Comparison of ENCODE assay signal across 8 mouse cellular contexts in genomic region chr1:135688686-135689085, GRCm38 (mm10). TPM values are rescaled to one million over a fixed set of nuclear protein-coding genes. Genes with fewer than 3 reads are reported as not detected.
DNase-seq lines count a peak whose midpoint lies in the region; ATAC-seq and TF ChIP-seq lines count a peak whose summit lies in the region.

No protein-coding gene starts in this region.

- no peak overlapping the region for H3K9ac ChIP-seq in hindbrain, embryonic 16.5 days (ENCODE audit: low read depth, low read length)
- peak overlapping the region; percentile 73 for H3K9ac ChIP-seq in midbrain, embryonic 13.5 days (replicated peaks)

- H3K36me3 ChIP-seq in kidney, adult 2 months (ENCODE audit: control insufficient read depth, insufficient read depth, low read length) = no peaks in the 10 kb centered on the region
- no peaks in the 10 kb centered on the region for H3K36me3 ChIP-seq in hindbrain, embryonic 16.5 days (ENCODE audit: control insufficient read depth, insufficient read depth, low read length)
- no peaks in the 10 kb centered on the region for H3K36me3 ChIP-seq in midbrain, embryonic 13.5 days

- no peak for TF ChIP-seq CTCF in kidney, adult 2 months (conservative IDR thresholded peaks at IDR 0.05; ENCODE audit: insufficient read depth, insufficient read length, low read depth, low read length)
- no peak; the same call in 1 of the 2 replicates for TF ChIP-seq CTCF in bone marrow macrophage, adult 2 months (IDR thresholded peaks at IDR 0.05; ENCODE audit: low read depth, low read length)

- H3K4me3 ChIP-seq in kidney, adult 2 months (ENCODE audit: insufficient read depth, low read depth, low read length) = peak overlapping the region; percentile 70
- H3K4me3 ChIP-seq in bone marrow macrophage, adult 2 months (ENCODE audit: insufficient read depth, low read length) = peak overlapping the region; percentile 90
- peak overlapping the region; percentile 72 for H3K4me3 ChIP-seq in hindbrain, embryonic 16.5 days (ENCODE audit: low read length)
- peak overlapping the region; percentile 56 for H3K4me3 ChIP-seq in midbrain, embryonic 13.5 days (replicated peaks)

- no peak for DNase-seq in kidney, adult 2 months
- no peak for DNase-seq in kidney, adult 9 months
- DNase-seq in layer of hippocampus, adult 18-20 months (ENCODE audit: low spot score in 2 of 2) = no peak
- DNase-seq in urinary bladder, postnatal 14 days (ENCODE audit: low spot score) = no peak
- no peak for DNase-seq in cerebellum, postnatal 14 days

- H3K27me3 ChIP-seq in kidney, adult 2 months (replicated peaks; ENCODE audit: control insufficient read depth, insufficient read depth, low read length) = no peaks in the 10 kb centered on the region
- H3K27me3 ChIP-seq in hindbrain, embryonic 16.5 days (replicated peaks; ENCODE audit: control insufficient read depth, insufficient read depth, low read length) = peaks cover 3% of the 10 kb centered on the region; the same call in 1 of the 2 replicates
- H3K27me3 ChIP-seq in midbrain, embryonic 13.5 days = peaks cover 28% of the 10 kb centered on the region

- H3K9me3 ChIP-seq in hindbrain, embryonic 16.5 days (ENCODE audit: control insufficient read depth, low read length) = no peaks in the 10 kb centered on the region
- H3K9me3 ChIP-seq in midbrain, embryonic 13.5 days = no peaks in the 10 kb centered on the region

- no peaks in the 10 kb centered on the region for H3K4me1 ChIP-seq in kidney, adult 2 months (ENCODE audit: control insufficient read depth, insufficient read depth, low read length)
- peaks cover 49% of the 10 kb centered on the region for H3K4me1 ChIP-seq in bone marrow macrophage, adult 2 months (ENCODE audit: control insufficient read depth, insufficient read depth, low read length)
- peaks cover 16% of the 10 kb centered on the region for H3K4me1 ChIP-seq in hindbrain, embryonic 16.5 days (ENCODE audit: control insufficient read depth, insufficient read depth, low read depth, low read length)
- H3K4me1 ChIP-seq in midbrain, embryonic 13.5 days (replicated peaks) = peaks cover 30% of the 10 kb centered on the region

- 51% methylated on average over 6 of the region's 6 CpGs for WGBS in kidney, adult 2 months
- WGBS in hindbrain, embryonic 16.5 days = 13% methylated on average over 6 of the region's 6 CpGs
- WGBS in midbrain, embryonic 13.5 days = 6% methylated on average over 6 of the region's 6 CpGs

- TF ChIP-seq POLR2A in kidney, adult 2 months (IDR thresholded peaks at IDR 0.05; ENCODE audit: low read depth, low read length) = no peak
- TF ChIP-seq POLR2A in bone marrow macrophage, adult 2 months (IDR thresholded peaks at IDR 0.05; ENCODE audit: borderline replicate concordance, low read depth, low read length) = no peak

- H3K27ac ChIP-seq in kidney, adult 2 months (ENCODE audit: insufficient read depth, low read depth, low read length) = peak overlapping the region; percentile 60
- H3K27ac ChIP-seq in bone marrow macrophage, adult 2 months (ENCODE audit: insufficient read depth, low read depth, low read length) = peak overlapping the region; percentile 75
- H3K27ac ChIP-seq in hindbrain, embryonic 16.5 days (ENCODE audit: low read depth, low read length) = no peak overlapping the region
- no peak overlapping the region for H3K27ac ChIP-seq in midbrain, embryonic 13.5 days

- H3K4me2 ChIP-seq in hindbrain, embryonic 16.5 days (ENCODE audit: low read length) = peak overlapping the region; percentile 98
- peak overlapping the region; percentile 84 for H3K4me2 ChIP-seq in midbrain, embryonic 13.5 days (replicated peaks)

- ATAC-seq in hindbrain, embryonic 16.5 days = no peak
- no peak for ATAC-seq in midbrain, embryonic 13.5 days

RNA-seq across cellular contexts. Expression of gene Csrp1, which starts 31.2 kb away (rescaled TPM):
- polyA plus RNA-seq in kidney, adult 2 months (2012; rRNA removed) = 122 and 124 TPM in 2 replicates
- polyA plus RNA-seq in bone marrow macrophage, adult 2 months (2012; ENCODE audit: insufficient read depth, insufficient read length, missing spikeins) = 70.9 and 80.8 TPM in 2 replicates
- polyA plus RNA-seq in hindbrain, embryonic 16.5 days (2015; fragmentation: Nextera tagmentation; extraction: Ambion mirVana) = 20.6 and 23.7 TPM in 2 replicates
- polyA plus RNA-seq in midbrain, embryonic 13.5 days (2015; fragmentation: Nextera tagmentation; extraction: Ambion mirVana) = 13.9 and 16.0 TPM in 2 replicates
- total RNA-seq in layer of hippocampus, adult 18-20 months (2021) = 100 to 1,000 TPM; 272 to 277 TPM

Comparison
In these comparisons a context has a peak if more than half of its experiments do, and no peak if none do; other contexts are left out.
1. H3K27ac ChIP-seq: peak in kidney, adult 2 months (single experiment) and bone marrow macrophage, adult 2 months (single experiment); none in hindbrain, embryonic 16.5 days (single experiment) and midbrain, embryonic 13.5 days (single experiment).
2. Peak in every context shown above with its lines, with median percentiles within 50 percentile points of each other: H3K4me3 ChIP-seq.